Mouse (Mus musculus): ENCODE measurements around the gene Gli3.

The Gli3 gene

DNA sequence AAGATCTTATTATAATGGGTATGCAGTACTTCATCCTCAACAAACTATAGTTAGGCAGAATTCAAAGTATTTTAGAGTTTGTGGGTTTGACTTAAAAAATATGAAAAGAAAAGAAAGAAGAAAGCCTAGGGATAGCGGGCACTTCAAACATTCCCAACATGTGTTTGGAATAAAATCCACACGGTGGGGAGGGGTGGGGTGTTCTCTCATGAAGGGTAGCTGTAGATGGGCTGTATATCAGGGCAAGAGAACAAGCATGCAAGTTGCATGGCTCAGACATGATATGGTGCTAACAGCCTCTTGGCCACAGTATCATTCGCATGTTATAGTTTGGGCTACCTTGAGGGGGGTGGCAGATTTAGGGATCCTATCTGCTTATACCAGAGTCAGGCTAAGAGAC lies 89.0 kb downstream of the Gli3 start:
- DNase-seq (ENCODE audit: low spot score in 2 of 2), result no peak

GRCm38 (mm10) chr13:15556646-15557098 lies 93.6 kb downstream of the Gli3 start:
- no peak for DNase-seq (ENCODE audit: low spot score in 2 of 2)

DNA sequence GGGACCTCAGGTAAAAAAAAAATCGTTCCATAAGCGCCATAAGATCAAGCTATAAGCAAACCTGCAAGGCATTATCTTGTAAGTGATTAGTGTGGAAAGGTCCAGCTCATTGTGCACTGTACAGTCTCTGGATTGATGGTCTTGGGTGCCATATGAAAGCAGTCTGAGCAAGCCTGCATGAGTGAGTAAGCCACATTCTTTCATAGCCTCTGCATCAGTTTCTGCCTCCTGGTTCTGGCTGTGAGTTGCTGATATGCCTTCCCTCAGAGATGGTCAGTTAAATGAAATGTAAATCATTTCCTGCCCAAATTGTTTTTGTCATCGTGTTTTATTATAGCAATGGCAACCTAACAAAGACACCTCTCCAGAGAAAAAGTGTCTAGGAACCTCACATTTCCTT lies 98.4 kb downstream of the Gli3 start:
- DNase-seq (ENCODE audit: low spot score in 2 of 2), result no peak

DNA sequence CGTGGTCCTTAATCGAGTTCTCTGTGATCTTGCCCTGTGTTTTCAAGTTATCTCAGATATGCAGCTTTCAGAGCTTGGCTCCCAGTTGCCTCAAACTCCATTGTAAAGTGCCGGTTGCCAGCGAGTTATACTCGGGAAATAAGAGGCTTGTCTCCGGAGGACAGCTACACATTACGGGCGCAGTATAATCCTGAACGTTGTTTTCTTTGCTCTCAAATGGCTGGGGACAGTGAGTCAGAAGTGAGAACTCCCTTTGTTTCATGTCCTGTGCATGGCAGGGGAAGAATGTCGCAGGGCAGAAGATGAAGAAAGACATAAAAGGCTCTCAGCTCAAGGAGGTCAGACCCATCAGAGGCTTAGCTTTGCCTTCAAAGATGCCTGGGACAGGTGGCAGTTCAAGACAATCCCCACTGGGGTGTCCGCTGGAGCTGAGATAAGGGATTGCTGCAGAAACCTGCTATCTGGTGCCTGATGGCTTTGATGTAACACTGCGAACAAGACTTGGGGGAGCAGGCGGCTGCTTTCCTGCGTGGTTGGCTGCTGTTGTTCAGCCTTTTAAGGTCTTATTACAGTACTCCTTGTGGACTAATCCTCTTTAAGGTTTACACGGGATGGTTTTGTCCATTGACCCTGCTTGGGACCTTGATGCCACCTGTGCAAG lies 108.0 kb downstream of the Gli3 start:
- no peak for DNase-seq (ENCODE audit: low spot score in 2 of 2)

DNA sequence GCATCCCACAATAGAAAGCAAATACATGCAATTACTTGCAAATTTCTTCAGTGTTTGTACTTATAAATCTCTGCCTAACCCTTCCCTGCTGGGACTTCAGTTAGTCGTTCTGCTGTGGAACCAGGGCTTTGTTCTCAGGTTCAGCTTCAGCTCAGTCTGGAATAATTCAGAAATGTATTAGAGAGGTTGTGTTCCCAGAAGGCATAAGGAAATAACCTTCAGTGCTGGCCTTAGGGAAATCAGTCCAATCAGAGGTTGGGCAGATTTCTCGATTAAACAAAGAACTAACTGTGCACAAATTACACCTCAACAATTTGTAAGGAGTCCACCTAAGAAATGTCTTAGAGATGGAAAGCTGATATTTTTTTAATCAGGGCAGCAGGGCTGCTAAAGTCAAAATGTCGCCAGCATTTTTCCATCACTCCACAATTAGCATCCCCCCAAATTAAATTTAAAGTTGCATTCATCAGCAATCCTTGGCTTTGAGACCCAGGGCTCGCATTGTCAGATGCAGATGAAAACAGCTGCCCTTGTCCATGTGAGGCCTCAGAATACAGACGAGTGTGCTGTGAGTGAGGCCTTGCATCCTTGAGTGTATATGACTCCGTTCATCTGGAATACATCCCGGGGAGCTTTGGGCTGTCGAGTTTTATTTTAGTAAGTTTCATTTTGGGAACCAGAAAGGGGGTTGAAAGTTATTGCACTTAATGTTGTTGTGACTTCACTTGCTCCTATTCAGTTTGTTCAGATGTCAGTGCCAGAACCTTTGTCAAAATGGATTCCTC lies 114.3 kb downstream of the Gli3 start:
- no peak for DNase-seq (ENCODE audit: low spot score in 2 of 2)

DNA sequence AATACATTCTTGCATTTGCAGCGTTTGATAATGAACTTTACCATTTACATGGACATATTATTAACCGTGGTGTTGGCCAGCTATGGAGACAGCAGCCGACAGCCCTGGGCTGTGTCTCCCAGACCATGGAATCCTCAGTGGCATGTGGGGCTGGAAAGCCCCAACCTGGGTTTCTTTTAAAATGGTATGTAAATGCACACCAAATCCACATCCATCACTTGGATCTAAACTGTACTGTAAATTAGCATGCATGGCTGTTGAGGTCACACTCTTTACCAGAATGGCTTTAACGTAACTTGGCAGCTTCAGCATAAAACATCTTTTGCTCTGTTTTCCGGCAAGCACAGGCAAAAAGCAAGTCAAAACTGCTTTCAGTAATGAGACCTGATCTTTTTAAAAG lies 117.4 kb downstream of the Gli3 start:
- no peak for DNase-seq (ENCODE audit: low spot score in 2 of 2)

DNA sequence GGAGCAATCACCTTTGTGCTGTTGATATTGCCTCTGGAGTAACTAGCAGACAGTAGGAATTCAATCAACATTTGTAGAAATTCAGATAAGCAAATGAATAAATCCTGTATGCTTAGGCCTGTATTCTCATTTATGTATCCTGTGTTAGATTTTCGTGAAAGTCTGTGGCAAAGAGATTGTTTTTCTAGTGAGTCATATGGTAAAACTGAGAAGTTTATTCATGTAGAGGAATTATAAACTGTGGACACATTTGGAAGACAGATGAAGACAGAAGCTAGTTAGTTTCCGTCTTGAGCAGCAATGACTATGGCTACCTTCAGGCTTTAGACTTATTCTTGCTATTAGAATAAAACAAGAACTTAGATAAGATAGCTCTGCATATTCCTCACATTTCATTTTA lies 122.9 kb downstream of the Gli3 start:
- DNase-seq (ENCODE audit: low spot score in 2 of 2), result no peak

GRCm38 (mm10) chr13:15588278-15589272 lies 125.5 kb downstream of the Gli3 start:
- DNase-seq (ENCODE audit: low spot score in 2 of 2), result no peak

- no peak for DNase-seq (ENCODE audit: low spot score in 2 of 2)
Observed at GRCm38 (mm10) chr13:15590326-15590933, 127.4 kb downstream of the Gli3 start.

DNA sequence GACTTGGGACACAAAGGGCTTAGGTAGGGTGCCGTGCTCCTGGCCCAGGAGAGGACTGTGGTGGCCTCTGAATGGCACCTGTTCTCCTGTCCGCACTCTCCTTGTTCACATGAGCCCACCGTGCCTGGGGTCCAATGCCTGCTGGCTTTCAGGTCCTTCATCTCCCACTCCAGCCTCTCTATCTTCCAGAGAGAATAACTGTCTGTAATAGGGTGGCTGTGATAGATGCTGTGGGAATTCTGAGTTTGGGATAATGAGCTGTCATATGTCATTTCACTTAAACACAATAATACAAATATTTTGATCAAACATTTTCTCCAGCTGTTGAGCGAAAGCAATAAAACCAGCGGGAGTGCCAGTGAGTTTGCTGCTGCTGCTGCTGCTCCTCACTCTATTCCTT lies 133.6 kb downstream of the Gli3 start:
- DNase-seq (ENCODE audit: low spot score in 2 of 2), result no peak

- DNase-seq (ENCODE audit: low spot score in 2 of 2), result no peak
Observed at GRCm38 (mm10) chr13:15599741-15600140, 136.7 kb downstream of the Gli3 start.

DNA sequence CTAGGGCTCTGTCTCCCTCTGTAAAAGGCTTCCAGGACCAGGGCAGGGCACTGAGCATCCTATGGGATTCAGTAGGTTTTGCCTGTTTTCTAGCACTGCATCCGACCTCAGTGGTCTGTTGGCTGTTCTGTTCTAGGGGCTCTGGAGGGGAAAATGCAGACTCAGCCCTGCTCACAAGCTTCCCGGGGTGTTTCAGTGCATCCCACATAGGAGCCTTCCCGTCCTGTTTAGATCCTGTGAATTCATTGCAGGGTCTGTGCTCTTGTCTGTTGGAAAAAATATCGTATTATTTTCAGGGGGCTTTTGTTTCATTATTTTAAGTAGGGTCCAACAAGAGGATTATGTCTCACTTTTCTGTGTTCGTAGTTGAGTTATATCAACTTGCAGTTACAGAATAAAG lies 139.1 kb downstream of the Gli3 start:
- no peak for DNase-seq (ENCODE audit: low spot score in 2 of 2)

- no peak for DNase-seq (ENCODE audit: low spot score in 2 of 2)
Observed at GRCm38 (mm10) chr13:15602677-15603221, 139.7 kb downstream of the Gli3 start.

DNA sequence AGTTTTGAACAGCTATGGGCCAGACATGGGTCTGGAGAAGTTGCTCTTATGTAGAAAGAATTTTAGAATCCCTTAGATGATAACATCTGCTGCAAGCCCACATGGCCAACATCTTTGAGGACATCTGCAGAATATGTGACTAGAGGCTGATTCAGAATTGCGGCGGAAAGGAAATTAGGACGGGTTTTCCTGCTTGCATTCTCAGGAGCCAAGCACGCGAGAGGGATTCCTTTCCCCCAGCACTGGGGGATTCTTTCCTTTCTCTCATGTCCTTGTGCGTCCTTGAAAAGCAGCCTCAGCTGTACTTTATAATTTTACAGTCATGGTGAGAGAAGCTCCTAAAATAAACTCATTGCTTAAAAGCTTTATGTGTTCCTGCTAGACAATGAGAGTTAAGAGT lies 141.0 kb downstream of the Gli3 start:
- DNase-seq (ENCODE audit: low spot score in 2 of 2), result no peak

- no peak for DNase-seq (ENCODE audit: low spot score in 2 of 2)
Observed at GRCm38 (mm10) chr13:15617423-15617822, 154.4 kb downstream of the Gli3 start.

- DNase-seq (ENCODE audit: low spot score in 2 of 2), result no peak
Observed at GRCm38 (mm10) chr13:15618051-15618692, 155.1 kb downstream of the Gli3 start.

DNA sequence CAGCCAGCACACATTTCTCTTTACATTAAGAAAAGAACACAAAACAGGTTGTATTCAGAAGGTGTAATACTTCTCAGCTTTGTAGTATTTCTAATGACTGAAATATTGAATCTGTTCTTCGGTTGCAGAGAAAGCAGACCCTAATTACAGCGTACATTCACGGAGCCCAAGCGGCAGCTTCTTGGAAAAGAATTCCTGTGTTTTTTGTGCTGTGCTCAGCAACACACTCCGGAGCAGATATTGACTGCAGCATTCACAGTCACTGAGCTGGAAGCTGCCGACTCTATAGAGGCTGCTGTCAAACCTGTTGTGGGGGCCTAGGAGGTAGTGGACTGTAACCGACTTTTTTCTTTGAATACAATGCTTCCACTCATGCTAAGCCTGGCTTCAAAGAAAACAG lies 158.0 kb downstream of the Gli3 start:
- no peak for DNase-seq (ENCODE audit: low spot score in 2 of 2)

GRCm38 (mm10) chr13:15624490-15625353 lies 161.7 kb downstream of the Gli3 start:
- no peak for DNase-seq (ENCODE audit: low spot score in 2 of 2)

GRCm38 (mm10) chr13:15641548-15641947 lies 178.5 kb downstream of the Gli3 start:
- DNase-seq (ENCODE audit: low spot score in 2 of 2), result no peak

DNA sequence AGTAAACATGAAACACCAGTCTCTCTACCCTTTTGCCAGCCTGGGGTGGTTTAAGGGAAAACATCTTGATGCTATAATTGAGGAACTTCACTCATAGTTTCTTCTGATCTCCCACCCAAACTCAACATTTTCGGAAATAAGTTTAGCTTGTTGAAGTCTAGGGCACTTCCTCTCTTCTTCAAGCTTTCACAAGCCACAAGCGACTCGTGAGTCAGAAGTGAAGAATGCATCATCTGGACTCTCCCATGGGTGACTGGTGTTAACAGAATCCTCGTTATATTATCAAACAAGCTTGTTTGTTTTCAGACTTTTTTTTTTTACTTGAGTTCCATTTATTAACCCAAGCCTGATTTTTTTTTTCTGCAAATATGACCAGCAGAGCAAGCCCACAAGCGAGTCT lies 197.5 kb downstream of the Gli3 start:
- no peak for DNase-seq (ENCODE audit: low spot score in 2 of 2)

Data from urinary bladder, adult 18-20 months (tissue).